Mouse (Mus musculus): ENCODE measurements at regions not wholly inside any gene's neighbourhood (a gene's known extent, or its start where the extent isn't known, plus 50 kb on each side); places are given as distances from the start of the nearest gene placed in this dataset.
"Not testable (repeated sequence)": the region's sequence is repeated elsewhere in the genome, so short reads cannot be mapped to it uniquely, and the experiment has no call there.

- no peak for DNase-seq (ENCODE audit: low spot score)
These were observed 122.2 kb upstream of the Trim24 start for GRCm38 (mm10) chr6:37748296-37748980.

- DNase-seq (ENCODE audit: low spot score): no peak
These were observed 121.6 kb upstream of the Trim24 start for GRCm38 (mm10) chr6:37749016-37749415.

GRCm38 (mm10) chr6:37750271-37750670 lies 120.3 kb upstream of the Trim24 start:
- DNase-seq (ENCODE audit: low spot score): no peak

GRCm38 (mm10) chr6:37751701-37752100 lies 118.9 kb upstream of the Trim24 start:
- DNase-seq (ENCODE audit: low spot score): no peak

- DNase-seq (ENCODE audit: low spot score): not testable (repeated sequence)
These were observed 109.6 kb upstream of the Trim24 start for GRCm38 (mm10) chr6:37761003-37761402.

- no peak for DNase-seq (ENCODE audit: low spot score)
These were observed 107.6 kb upstream of the Trim24 start for GRCm38 (mm10) chr6:37763036-37763435.

GRCm38 (mm10) chr6:37767690-37768089 lies 102.9 kb upstream of the Trim24 start:
- DNase-seq (ENCODE audit: low spot score): no peak

GRCm38 (mm10) chr6:37773294-37773693 lies 97.3 kb upstream of the Trim24 start:
- DNase-seq (ENCODE audit: low spot score): no peak

GRCm38 (mm10) chr6:37775151-37775550 lies 95.5 kb upstream of the Trim24 start:
- DNase-seq (ENCODE audit: low spot score): no peak

GRCm38 (mm10) chr6:37779893-37780292 lies 90.7 kb upstream of the Trim24 start:
- no peak for DNase-seq (ENCODE audit: low spot score)

- no peak for DNase-seq (ENCODE audit: low spot score)
These were observed 88.7 kb upstream of the Trim24 start for GRCm38 (mm10) chr6:37781894-37782293.

GRCm38 (mm10) chr6:37785280-37785679 lies 85.3 kb upstream of the Trim24 start:
- not testable (repeated sequence) for DNase-seq (ENCODE audit: low spot score)

GRCm38 (mm10) chr6:37785741-37786140 lies 84.9 kb upstream of the Trim24 start:
- DNase-seq (ENCODE audit: low spot score): no peak

- DNase-seq (ENCODE audit: low spot score): not testable (repeated sequence)
These were observed 82.8 kb upstream of the Trim24 start for GRCm38 (mm10) chr6:37787858-37788257.

GRCm38 (mm10) chr6:37790878-37791277 lies 79.7 kb upstream of the Trim24 start:
- no peak for DNase-seq (ENCODE audit: low spot score)

- DNase-seq (ENCODE audit: low spot score): no peak
These were observed 76.4 kb upstream of the Trim24 start for GRCm38 (mm10) chr6:37794211-37794610.

- DNase-seq (ENCODE audit: low spot score): no peak
These were observed 75.6 kb upstream of the Trim24 start for GRCm38 (mm10) chr6:37795001-37795400.

GRCm38 (mm10) chr6:37803231-37803630 lies 67.4 kb upstream of the Trim24 start:
- DNase-seq (ENCODE audit: low spot score): no peak

- not testable (repeated sequence) for DNase-seq (ENCODE audit: low spot score)
These were observed 64.7 kb upstream of the Trim24 start for GRCm38 (mm10) chr6:37805896-37806295.

GRCm38 (mm10) chr6:37806529-37807191 lies 64.0 kb upstream of the Trim24 start:
- DNase-seq (ENCODE audit: low spot score): not testable (repeated sequence)

GRCm38 (mm10) chr6:37815218-37815617 lies 55.4 kb upstream of the Trim24 start:
- DNase-seq (ENCODE audit: low spot score): not testable (repeated sequence)

Data from ovary, postnatal 36 days (tissue).